Mouse (Mus musculus) brain, embryonic 18.5 days (tissue): ENCODE measurements around the gene Wnt10a.

Source experiments
- DNase-seq: peaks from one replicate; pipeline ENCODE4 v3.0.0-alpha.2; 2012; ENCODE audit warnings: low read depth, low spot score

The Wnt10a gene

DNA sequence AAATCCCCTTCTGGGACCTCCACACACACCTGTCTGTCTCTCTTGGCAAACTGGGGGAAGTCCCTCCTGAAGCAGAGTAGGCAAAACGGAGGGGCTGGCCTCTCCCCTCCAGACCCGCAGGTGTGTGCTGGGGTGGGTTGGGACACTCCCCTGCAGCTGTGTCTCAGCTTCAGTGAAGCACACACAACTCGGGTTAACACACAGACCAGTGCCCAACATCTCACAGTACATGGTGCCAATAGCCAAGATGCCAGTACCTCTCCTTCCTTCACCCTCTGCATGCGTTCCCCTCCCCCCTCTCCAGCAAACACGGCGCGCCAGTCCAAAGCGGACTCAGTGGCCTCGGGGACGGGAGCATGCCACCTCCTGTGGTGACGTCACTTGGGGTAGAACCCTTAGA lies at the start of gene Wnt10a:
Wnt10a (plus strand) TSS at position 268 of the 400 bp plus-strand sequence.
- no peak for DNase-seq

DNA sequence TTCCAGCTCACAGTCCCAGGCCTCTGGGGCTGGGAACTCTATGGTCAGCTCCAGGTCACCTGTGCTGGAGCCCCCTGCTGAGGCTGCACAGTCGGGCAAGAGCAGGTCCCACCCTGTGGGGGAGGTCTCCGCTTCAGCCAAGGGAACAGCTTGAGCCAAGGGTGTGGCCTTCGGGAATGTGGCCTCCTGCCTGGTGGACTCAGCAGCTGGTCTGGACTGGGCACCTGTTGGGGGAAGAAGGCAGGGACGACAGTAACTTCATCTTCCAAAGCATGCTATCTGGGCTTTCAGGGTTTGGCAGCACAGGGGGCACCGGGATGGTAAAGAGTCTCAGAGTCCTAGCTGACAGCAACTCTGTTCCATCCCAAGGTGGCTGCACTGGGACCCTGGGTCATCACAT lies 44.0 kb upstream of the Wnt10a start:
- no peak for DNase-seq

DNA sequence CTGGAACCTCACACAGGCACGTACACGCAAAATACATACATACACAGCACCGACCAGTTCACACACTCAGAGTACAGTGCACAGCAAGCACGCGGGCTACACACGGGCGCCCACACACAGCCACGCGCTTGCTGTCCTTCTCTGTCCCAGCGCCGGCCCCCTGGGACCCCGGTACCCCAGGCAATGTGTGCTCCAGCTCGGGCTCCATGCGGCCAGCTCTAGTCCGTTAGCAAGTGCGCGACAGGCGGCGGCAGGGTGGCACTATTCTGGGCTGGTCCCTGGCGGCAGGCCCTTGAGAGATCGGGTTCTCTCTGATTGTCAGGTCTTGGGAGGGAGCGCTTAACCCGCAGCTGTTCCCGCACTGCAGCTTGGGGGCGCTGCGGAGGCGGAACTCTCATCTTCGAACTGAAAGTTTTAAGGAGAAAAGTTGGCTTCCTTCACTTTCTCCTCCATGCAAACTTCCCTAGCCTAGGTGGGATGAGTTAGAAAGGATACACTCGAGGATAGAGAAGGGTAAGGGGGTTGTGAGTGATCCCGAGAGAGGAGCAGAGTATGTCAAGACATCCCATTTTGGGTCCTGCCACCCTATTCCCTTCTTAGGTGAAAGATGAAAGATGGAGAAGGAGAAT lies 42.6 kb upstream of the Wnt10a start, which contains the start of gene Prkag3:
Prkag3 (minus strand) TSS at position 579 of the 629 bp plus-strand sequence.
- DNase-seq = no peak

DNA sequence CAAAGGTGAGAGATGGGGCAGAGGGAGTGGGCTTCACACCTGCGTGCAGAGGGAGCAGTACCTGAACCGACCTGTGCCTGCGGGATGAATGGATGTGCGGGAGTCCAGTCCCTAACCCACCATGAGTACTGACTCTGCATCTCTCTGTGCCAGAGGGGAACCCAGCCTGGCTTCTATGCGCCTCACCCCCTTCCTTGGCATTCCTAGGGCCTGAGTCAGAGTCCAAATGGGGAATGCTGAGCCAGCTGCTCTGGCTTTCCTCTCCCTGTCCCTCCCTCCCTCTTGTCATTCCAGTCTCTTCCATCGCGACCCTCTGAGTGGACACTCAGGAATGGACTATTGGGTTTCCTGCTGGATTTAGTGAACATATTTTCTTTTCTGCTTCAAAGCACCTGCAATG lies 42.0 kb upstream of the Wnt10a start:
- no peak for DNase-seq

DNA sequence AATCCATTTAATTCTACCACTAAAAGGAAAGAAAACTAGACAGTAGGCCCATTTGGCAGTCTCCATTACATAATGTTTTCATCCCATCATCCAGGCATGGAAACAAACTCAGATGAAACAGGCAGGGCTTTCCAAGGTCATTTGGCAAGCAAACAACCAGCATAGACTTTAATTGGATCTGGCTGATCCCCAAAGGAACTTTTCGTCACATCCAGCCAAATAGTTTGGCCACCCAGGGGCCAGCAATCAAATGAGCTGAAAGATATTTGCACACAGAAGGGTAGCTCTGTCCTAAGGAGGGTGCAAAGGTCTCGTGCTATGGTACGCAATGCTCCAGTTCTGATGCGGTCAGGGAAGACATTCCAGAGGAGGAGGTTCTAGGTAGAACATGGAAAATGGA lies 40.6 kb upstream of the Wnt10a start:
- no peak for DNase-seq

DNA sequence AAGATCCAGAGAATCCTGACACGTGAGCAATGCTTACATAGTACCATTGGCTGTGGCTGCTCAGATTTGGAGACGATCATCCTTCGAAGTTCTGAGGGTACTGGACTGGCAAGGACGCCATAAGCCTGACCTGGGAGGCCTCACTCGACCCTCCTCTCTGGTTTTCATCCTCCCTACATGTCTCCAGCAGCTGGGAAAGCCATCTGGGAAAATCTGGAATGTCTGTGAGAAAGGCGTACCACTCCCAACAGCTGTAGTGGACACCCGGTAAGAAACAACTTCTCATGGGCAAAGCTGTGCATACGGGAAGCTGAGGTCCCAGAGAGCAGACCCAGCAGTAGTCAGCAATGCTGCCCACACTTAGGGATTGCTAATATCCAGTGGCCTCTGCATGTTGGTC lies 39.2 kb upstream of the Wnt10a start:
- no peak for DNase-seq

DNA sequence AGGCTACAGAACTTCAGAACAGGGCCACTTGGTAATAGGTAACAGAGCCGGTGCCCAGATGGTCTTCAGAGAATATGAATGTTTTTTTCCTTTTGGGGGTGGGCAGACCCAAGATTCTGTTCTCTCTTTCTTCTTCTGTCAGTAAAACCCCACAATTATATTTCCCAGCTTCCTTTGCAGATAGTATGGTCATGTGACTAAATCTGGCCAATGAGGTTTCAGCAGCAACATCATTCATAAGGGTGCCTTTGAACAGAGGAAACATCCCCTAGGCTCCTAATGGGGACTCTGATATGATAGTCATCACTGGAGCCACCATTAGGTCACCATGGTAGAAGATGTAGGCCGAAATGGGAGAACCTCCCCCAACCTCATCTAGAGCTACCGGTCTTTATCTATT lies 38.5 kb upstream of the Wnt10a start:
- no peak for DNase-seq

DNA sequence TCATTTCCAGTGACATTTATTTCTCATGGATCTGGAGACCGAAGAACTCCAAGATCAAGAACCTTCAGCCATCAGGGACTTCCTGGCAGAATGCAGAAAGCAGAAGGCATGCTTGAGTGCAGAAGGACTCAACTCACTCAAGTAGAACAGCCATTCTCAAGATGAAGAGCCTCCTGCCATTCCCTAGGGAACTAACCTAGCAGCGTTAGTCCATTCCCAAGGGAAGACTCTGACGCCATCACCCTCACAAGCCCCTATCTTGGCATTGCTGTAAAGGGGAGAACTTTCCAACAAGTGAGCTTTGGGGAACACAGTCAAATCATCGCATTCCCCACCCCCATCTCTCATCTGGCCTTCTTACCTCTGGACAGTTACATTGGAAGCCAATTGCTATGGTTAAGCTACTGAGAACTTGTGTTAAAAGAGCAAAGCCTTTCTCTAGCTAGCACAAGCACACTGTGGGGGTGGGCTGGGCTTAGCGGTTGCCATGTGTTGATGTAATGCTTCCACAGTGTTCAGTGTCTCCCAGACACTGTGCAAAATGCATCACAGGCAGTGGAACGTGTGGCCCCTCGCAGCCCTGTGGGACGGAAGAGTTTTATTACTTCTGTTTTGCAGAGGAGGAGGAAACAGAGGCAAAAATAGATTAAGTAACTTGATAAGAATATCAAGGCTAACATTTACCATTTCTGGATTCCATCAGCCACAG lies 37.9 kb upstream of the Wnt10a start:
- DNase-seq = no peak

DNA sequence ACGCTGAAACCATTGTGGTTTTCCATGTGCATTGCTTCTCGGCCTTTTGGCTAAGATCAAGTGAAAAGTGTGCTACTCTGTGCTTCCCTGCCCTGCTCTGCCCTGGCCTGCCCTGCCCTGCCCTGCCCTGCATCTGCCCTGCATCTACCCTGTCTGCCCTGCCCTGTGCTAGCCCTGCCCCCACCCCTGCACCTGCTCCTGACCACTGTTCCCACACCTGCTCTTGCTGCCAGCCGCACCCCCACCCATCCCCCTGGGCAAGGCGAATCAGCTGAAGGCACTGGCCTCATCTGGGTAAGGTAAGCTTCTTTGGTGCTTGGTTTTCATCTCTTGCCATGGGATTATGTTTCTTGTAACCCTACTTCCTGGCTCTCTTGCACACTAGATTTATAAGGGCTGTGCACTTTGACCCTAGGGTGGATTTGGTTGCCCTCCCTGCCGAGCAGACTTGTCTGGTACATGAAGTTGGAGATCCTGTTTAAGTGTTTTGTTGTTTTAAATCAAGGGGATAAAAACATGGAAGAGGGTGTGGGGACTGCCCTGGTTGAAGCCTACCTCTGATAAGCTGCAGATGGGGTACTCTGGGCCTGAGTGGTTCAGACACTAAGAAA lies 37.0 kb upstream of the Wnt10a start:
- no peak for DNase-seq

DNA sequence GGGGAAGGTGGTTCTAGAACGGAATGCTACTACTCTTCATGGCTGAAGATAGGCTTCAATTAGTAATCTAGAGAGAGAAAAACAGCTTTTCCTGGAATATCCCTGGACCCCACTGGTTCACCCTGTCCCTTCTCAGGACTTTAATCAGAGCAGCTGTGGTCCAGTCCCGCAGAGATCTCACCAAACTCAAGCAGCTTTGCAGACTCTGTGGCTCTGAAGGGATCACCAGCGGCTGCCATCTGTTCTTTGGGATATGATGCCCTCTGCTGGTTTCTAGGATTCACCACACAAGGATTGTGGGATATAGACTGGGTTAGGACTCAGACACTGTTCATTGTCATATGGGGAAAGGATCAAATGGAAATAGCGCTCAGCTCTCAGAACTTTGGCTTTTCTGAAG lies 31.5 kb upstream of the Wnt10a start:
- no peak for DNase-seq

DNA sequence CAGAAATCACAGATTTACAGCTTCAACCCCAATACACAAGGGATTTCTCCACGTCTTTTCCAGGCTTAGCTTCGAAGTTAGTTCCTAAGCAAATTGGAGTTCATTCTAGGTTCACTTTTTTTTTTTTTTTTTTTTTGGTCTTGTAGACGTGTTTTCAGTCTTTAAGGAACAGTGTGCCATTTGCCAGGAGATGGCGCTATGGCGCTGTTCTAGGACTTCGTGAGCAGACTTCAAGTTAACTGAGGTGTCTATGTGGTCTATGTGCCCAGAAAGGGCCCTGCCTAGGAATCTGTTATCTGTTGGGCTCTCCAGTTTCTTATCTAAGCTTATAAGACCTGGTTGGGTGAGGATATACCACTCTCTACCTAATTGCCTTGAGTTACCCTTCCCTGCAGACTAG lies 28.2 kb upstream of the Wnt10a start:
- DNase-seq = no peak

DNA sequence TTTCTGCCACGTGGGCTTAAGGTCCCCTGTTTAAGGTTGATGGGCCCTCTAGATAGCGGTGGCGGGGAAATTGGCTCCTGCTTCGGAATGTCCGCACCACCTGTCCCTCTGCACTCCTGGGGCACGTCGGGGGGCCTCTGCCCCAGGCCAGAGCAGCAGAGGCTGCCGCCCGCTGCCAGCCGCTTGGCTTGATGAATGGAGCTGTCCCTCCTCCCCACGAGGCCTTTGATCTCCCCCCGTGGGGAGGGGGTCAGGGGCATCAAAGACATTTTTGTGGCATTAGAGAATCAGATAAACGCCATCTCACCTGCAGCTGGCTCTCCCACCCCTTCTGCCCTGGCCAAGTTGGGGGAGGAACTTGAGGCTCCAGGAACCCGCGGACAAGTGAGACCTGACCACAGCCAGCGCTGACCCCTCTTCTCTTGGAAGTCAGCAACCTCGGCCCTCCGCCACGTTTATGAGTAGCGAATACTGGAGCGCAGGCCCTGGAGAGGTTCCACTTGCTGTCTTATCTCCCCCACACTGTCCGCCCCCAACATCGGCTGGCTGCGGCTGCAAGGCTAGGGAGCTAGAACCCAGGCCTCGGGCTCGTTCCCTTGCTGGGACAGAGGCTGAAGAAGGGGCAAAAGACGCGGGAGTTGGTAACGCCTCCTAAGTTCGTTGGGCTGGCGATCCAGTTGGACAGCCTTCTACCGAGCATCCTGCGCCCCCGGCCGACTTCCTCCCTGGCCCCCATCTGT lies 20.4 kb upstream of the Wnt10a start:
- DNase-seq = no peak

DNA sequence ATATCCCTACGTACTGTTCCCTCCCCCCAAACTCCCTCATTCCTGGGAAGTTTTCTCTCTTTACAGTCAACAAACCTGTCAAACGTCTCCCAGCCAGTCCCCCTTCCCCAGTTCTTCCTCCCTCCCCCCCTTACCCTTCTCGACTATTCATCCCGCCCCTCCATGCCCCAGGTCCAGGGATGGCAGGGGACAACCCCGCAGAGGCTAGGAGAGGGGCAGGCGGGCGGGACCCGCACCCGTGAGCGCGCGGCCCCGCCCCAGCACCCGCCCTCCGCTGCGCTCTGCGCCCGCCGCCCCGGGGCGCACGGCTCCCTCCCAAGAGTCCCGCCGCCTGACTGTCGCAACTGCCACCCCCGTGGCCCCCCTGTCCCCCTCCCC lies 19.9 kb upstream of the Wnt10a start:
- DNase-seq = no peak

DNA sequence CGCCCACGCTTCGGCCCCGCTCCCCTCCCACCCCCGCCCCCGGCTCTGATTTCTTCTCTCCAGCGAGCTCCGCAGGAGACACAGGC lies 19.6 kb upstream of the Wnt10a start, which contains the start of gene Wnt6:
Wnt6 (plus strand) TSS at position 48 of the 86 bp plus-strand sequence.
- no peak for DNase-seq

DNA sequence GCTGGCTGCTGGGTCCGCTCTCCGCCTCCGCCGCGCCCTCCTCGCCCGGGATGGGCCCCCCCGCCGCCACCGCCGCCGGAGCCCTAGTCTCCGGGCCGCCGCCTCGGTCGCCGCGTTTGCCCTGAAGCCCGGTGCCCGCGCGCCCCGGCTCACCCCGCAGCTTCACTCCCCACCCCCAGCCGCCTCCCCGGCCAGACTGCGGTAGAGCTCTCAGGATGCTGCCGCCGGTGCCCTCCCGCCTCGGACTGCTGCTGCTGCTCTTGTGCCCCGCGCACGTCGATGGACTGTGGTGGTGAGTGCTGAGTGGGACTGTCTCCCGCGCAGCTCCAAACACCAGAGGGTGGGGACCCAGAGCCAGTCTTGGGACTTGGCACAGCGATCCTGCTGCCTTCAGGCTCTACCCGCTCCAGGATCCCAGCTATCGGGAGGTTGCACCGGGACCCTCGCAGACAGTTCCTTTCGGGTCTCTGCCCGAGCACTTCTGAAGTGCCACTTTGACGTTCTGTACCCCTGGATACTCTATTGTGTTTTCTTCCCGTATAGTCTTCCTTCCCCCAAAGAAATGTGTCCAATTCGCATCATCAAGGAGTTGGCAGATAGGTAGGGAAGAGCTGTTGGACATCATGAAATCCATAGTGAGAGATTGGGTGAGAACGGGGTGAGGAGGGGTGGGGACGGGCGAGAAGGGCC lies 19.2 kb upstream of the Wnt10a start:
- no peak for DNase-seq

DNA sequence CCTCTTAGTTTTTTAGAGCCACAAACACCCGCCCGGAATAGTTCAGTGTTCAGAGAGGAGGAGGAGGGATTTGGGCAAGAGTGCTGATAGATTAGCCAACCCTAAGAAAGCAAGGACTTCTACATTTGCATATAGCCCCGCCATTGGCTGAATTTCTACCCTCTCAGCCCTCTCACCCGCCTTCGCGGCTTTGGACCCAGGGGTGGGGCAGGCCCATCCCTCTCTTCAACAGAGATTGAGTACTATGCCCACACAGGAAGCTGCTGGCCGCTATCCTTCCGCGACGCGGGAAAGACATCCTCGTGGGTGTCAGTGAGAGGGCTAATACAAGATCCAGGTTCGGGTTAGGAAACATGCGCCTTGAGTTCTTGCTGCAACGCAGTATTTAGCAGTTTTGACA lies 18.2 kb upstream of the Wnt10a start:
- DNase-seq = no peak

DNA sequence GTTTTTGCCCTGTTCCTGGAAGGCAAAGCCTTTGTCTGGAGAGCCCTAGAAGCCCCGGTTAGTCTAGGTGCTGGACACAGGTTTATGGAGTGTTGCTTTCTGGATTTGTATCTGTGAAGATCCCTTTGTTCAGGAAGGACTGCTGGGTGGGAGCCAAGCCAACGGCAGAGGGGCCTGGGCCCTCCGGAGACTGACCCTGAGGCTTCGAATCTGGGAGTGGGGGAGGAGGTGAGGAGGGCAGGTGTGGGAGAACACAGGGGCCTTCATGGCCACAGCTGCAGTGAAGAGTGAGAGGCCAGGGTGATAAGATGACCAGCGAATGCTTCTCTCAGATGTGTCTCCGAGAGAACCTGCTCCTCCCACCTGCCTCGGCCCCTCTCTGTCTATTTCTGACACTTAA lies 17.3 kb upstream of the Wnt10a start:
- DNase-seq = no peak

DNA sequence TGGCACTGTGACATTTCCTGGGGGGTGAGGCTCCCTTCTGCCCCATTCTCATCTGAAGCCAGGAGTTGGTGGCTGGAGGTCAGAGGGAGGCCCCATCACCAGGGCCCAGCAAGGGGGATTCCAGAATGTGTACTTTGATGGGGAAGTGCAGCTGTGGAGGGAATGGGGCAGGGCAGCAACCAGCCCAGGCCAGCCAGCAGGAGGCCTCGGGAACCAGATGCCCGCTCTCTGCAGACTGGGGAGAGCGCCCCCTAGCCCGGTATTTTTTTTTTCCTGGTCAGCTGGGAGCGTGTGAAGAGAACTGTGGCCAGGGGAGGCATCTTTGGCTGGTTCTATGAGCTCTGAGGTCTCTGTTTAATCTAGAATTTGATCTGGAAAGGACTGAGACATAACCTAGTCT lies 15.5 kb upstream of the Wnt10a start:
- DNase-seq = no peak

DNA sequence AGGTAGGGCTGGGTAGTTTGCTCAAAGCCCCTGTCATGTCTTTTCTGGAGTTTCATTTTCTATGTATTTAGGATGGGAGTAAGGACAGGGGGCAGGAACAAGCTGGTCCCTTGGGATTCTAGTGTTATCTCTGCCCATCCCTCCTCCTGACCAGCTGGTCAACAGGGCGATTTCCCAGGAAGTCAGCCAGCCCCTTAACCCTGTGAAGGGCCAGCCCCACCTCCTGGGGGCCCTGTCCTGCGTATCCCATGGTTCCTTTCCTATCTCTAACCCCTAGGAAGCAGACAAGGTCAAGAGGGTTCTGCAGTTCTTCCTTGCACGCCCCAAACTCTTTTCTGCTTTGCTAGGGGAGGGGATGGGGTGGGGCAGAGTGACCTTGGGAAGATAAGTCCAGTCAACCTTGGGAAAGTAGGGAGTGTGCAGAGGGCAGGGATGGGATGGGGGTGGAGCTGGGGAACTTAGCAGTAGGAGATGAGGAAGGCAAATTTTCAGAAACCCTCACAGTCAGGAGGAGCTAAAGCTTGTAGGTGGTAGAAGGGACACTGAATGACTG lies 12.3 kb upstream of the Wnt10a start:
- DNase-seq = no peak

DNA sequence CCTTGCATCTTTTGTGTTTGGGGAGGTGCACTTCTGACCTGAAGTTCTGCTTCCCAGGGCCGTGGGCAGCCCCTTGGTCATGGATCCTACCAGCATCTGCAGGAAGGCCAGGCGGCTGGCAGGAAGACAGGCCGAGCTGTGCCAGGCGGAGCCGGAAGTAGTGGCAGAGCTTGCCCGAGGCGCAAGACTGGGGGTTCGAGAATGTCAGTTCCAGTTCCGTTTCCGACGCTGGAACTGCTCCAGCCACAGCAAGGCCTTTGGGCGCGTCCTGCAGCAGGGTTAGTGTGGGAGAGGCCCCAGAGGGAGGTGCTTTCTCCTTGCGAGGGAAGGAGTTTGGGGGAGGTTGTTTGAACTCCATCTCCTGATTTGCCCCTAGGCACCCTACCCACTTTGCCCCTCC lies 9.3 kb upstream of the Wnt10a start:
- DNase-seq = no peak

DNA sequence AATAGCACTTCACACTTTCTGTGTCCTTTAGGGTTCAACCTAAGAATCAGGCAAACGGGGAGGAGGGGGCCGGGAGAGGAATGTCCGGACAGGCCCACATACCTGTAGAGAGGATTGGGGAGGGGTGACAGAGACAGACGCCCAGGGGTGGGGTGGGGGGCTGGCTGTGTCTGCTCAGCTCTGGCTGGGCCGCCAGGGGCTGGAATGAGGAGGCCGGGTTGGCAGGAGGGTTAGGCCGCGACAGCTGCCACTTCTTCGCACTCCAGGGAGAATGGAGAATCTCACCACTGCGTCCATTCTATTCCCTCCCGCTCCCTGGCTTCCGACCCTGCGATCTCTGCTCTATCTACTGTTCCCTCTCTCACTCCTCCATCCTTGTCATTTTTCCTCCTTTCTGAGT lies 7.8 kb upstream of the Wnt10a start:
- no peak for DNase-seq
